In genomic region chr5:73292502-73293457, GRCm38 (mm10) we compare ENCODE assay signal across 8 mouse cellular contexts. TPM values are rescaled to one million over a fixed set of nuclear protein-coding genes. Genes with fewer than 3 reads are reported as not detected.
A peak's percentile ranks its signal among the peaks of the same experiment; 100 is the strongest.
DNase-seq lines count a peak whose midpoint lies in the region; ATAC-seq and TF ChIP-seq lines count a peak whose summit lies in the region.

Ociad1 (plus strand) TSS chr5:73292784.

- H3K36me3 ChIP-seq in hindbrain, postnatal 0 days (ENCODE audit: insufficient read depth, low read length): peaks cover 7% of the 10 kb centered on the region; the same call in 1 of the 2 replicates

- no peaks in the 10 kb centered on the region for H3K4me1 ChIP-seq in hindbrain, postnatal 0 days (ENCODE audit: insufficient read depth, low read length)

- peak; percentile 16; the same call in 1 of the 2 replicates for TF ChIP-seq CTCF in gastrocnemius, adult 2 months (IDR thresholded peaks at IDR 0.05)
- TF ChIP-seq CTCF in hindbrain, postnatal 0 days (IDR thresholded peaks at IDR 0.05; ENCODE audit: low read depth): peak; percentile 41
- TF ChIP-seq CTCF in left cerebral cortex, adult 2 months (IDR thresholded peaks at IDR 0.05): peak; percentile 11

- peak within 1 kb of the TSS; percentile 99 for H3K27ac ChIP-seq in gastrocnemius, adult 2 months
- H3K27ac ChIP-seq in hindbrain, postnatal 0 days: peak within 1 kb of the TSS; percentile 98
- H3K27ac ChIP-seq in left cerebral cortex, adult 2 months: peak within 1 kb of the TSS; percentile 97

- H3K9ac ChIP-seq in hindbrain, postnatal 0 days (replicated peaks; ENCODE audit: low read length): peak within 1 kb of the TSS; percentile 98

- ATAC-seq in common myeloid progenitor, adult 5-6 weeks (replicated peaks; ENCODE audit: low read depth, poor library complexity, severe bottlenecking): peak; percentile 94
- ATAC-seq in hindbrain, postnatal 0 days: peak; percentile 100
- peak; percentile 98 for ATAC-seq in megakaryocyte, adult 5-6 weeks (ENCODE audit: poor library complexity, severe bottlenecking)

- peak within 1 kb of the TSS; percentile 59 for H3K4me2 ChIP-seq in hindbrain, postnatal 0 days (ENCODE audit: low read depth, low read length)

- peak; percentile 99 for DNase-seq in ZHBTc4 (ENCODE audit: low read depth, low spot score)
- DNase-seq in gastrocnemius, adult 2 months: peak; percentile 97
- peak; percentile 99 for DNase-seq in hindbrain, postnatal 0 days (ENCODE audit: low spot score)
- DNase-seq in left cerebral cortex, adult 2 months (ENCODE audit: extremely low spot score in 1 of 2, low spot score in 2 of 2): peak; percentile 92 to 94
- peak; percentile 95 to 97 for DNase-seq in right cerebral cortex, adult 2 months (ENCODE audit: low spot score in 2 of 2)
- peak; percentile 96 for DNase-seq in urinary bladder, postnatal 14 days (ENCODE audit: low spot score)

- WGBS in hindbrain, postnatal 0 days: under 1% methylated on average over 58 of the region's 58 CpGs

- intact Hi-C loops in gastrocnemius, adult 2 months (cut with DNase I): loop anchor here (5.0 kb wide), 2 partner anchors 35 to 90 kb away; partner anchors contain the start of gene Fryl
- intact Hi-C loops in left cerebral cortex, adult 2 months (cut with DNase I): loop anchor here (2.0 kb wide), 2 partner anchors 38 to 158 kb away; no protein-coding TSS in a partner anchor

- no peaks in the 10 kb centered on the region for H3K27me3 ChIP-seq in hindbrain, postnatal 0 days (ENCODE audit: insufficient read depth, low read length)

- peak within 1 kb of the TSS; percentile 88 for H3K4me3 ChIP-seq in gastrocnemius, adult 2 months
- peak within 1 kb of the TSS; percentile 84 for H3K4me3 ChIP-seq in hindbrain, postnatal 0 days (ENCODE audit: low read length)
- peak within 1 kb of the TSS; percentile 98 for H3K4me3 ChIP-seq in left cerebral cortex, adult 2 months

- H3K9me3 ChIP-seq in hindbrain, postnatal 0 days (ENCODE audit: low read length): no peaks in the 10 kb centered on the region

RNA-seq across cellular contexts. Expression of gene Ociad1, which starts in this region (rescaled TPM):
- 209 and 247 TPM in 2 replicates for total RNA-seq in common myeloid progenitor, adult 5-6 weeks (2017)
- total RNA-seq in gastrocnemius, adult 2 months (2021): 100 to 1,000 TPM; 147 to 166 TPM
- total RNA-seq in hindbrain, postnatal 0 days (2014; rRNA removed): 138 and 140 TPM in 2 replicates
- polyA plus RNA-seq in hindbrain, postnatal 0 days (2015; fragmentation: Nextera tagmentation; extraction: Ambion mirVana): 386 and 401 TPM in 2 replicates
- 100 to 1,000 TPM; 450 to 470 TPM for total RNA-seq in left cerebral cortex, adult 2 months (2021)
- total RNA-seq in megakaryocyte, adult 5-6 weeks (2015): 231 and 236 TPM in 2 replicates
- total RNA-seq in megakaryocyte, adult 5-6 weeks (2017): 172 and 182 TPM in 2 replicates

Comparison
In these comparisons a context has a peak if more than half of its experiments do, and no peak if none do; other contexts are left out.
1. Peak in every context shown above with its lines: DNase-seq, ATAC-seq, H3K4me3 ChIP-seq and H3K27ac ChIP-seq.